Mouse (Mus musculus): ENCODE results near the gene Abcg4. TPM values are rescaled to one million over a fixed set of nuclear protein-coding genes. Genes with fewer than 3 reads are reported as not detected.

The Abcg4 gene
- polyA plus RNA-seq, 1 experiment, result 12.3 TPM

DNA sequence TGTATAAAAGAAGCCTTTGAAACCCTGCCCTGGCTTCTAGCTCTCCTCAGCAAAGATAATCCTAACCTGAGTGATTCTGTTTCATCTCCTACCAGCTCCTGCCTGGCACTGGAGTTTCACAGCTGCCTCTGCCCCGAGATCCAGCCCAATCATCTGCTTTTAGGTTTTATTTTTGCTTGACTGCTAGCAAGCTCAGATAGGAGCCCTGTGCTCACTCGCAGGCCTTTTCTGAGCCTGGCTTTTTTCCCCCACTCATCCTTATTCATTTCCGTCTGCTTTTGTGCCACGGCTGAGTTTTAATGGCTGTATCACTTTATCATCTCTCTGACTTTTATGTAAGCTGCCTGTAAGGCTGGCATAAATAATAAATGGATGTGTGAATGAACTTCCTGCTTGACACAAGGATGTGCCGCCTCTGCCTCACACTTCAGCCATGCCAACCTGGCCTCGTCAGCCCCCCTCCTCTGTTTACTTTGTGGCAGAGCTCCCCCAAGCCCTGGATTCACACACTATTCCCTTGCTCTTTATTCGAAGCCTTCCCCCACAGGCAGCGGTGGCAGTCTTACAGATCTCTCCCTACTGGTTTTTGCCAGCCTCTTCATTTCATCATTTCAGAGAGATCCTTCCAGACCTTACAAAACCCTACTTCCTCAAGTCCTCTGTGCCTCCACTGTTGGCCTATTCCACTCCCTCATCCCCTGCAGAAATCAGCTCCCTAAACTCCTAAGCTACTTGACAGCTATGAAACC, 21.8 kb downstream of the Abcg4 start:
- no peak for DNase-seq (ENCODE audit: low read depth in 1 of 2, low spot score in 2 of 2)
- TF ChIP-seq CTCF (IDR thresholded peaks at IDR 0.05; ENCODE audit: extremely low read depth, insufficient read depth, insufficient read length, insufficient replicate concordance) (no peak), POLR2A (IDR thresholded peaks at IDR 0.05; ENCODE audit: low read depth, low read length) (no peak)
- H3K36me3 ChIP-seq (ENCODE audit: control insufficient read depth, insufficient read depth, low read length), result no peaks in the 10 kb centered on the region
- H3K4me1 ChIP-seq (ENCODE audit: control insufficient read depth, insufficient read depth, insufficient read length), result peaks cover 7% of the 10 kb centered on the region
- H3K4me3 ChIP-seq (ENCODE audit: extremely low read depth, insufficient read depth, insufficient read length), result no peak overlapping the region
- H3K27ac ChIP-seq (ENCODE audit: insufficient read depth, low read length), result no peak overlapping the region
- WGBS, result 76% methylated on average over 8 of the region's 8 CpGs
- H3K27me3 ChIP-seq (ENCODE audit: control insufficient read depth, insufficient read depth, low read length), result no peaks in the 10 kb centered on the region

GRCm38 (mm10) chr9:44261388-44261787, 27.0 kb downstream of the Abcg4 start:
- WGBS, result 86% methylated on average over 14 of the region's 14 CpGs
- H3K27ac ChIP-seq (ENCODE audit: insufficient read depth, low read length), result no peak overlapping the region
- no peak overlapping the region for H3K4me3 ChIP-seq (ENCODE audit: extremely low read depth, insufficient read depth, insufficient read length)
- H3K27me3 ChIP-seq (ENCODE audit: control insufficient read depth, insufficient read depth, low read length), result no peaks in the 10 kb centered on the region
- no peak for DNase-seq (ENCODE audit: low read depth in 1 of 2, low spot score in 2 of 2)
- peaks cover 4% of the 10 kb centered on the region; the same call in 1 of the 2 replicates for H3K4me1 ChIP-seq (ENCODE audit: control insufficient read depth, insufficient read depth, insufficient read length)
- TF ChIP-seq CTCF (IDR thresholded peaks at IDR 0.05; ENCODE audit: extremely low read depth, insufficient read depth, insufficient read length, insufficient replicate concordance), result no peak
- TF ChIP-seq POLR2A (IDR thresholded peaks at IDR 0.05; ENCODE audit: low read depth, low read length), result no peak
- no peaks in the 10 kb centered on the region for H3K36me3 ChIP-seq (ENCODE audit: control insufficient read depth, insufficient read depth, low read length)

DNA sequence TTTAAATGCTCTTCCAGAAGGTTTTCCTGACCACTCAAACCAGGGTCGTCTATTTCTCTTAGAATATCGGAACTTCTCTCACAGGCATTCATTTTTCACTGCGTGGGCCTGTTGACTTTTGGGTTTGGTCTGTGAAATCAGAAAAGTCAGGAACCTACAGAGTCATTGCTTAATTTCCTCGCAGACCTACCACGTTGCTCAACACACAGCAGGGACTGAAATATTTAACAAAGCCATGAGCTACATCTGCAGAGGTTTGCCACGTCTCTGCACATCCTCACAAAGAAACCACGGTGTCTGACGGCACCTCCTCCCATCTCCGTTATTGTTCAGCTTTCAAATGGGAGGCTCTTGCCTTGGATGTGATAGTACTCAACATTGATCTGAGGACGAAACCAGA, 29.4 kb downstream of the Abcg4 start:
- 74% methylated on average over 10 of the region's 10 CpGs for WGBS
- TF ChIP-seq CTCF (IDR thresholded peaks at IDR 0.05; ENCODE audit: extremely low read depth, insufficient read depth, insufficient read length, insufficient replicate concordance) (no peak), POLR2A (IDR thresholded peaks at IDR 0.05; ENCODE audit: low read depth, low read length) (no peak)
- no peaks in the 10 kb centered on the region for H3K27me3 ChIP-seq (ENCODE audit: control insufficient read depth, insufficient read depth, low read length)
- peaks cover 4% of the 10 kb centered on the region; the same call in 1 of the 2 replicates for H3K4me1 ChIP-seq (ENCODE audit: control insufficient read depth, insufficient read depth, insufficient read length)
- H3K4me3 ChIP-seq (ENCODE audit: extremely low read depth, insufficient read depth, insufficient read length), result no peak overlapping the region
- no peak for DNase-seq (ENCODE audit: low read depth in 1 of 2, low spot score in 2 of 2)
- no peaks in the 10 kb centered on the region for H3K36me3 ChIP-seq (ENCODE audit: control insufficient read depth, insufficient read depth, low read length)
- H3K27ac ChIP-seq (ENCODE audit: insufficient read depth, low read length), result no peak overlapping the region

DNA sequence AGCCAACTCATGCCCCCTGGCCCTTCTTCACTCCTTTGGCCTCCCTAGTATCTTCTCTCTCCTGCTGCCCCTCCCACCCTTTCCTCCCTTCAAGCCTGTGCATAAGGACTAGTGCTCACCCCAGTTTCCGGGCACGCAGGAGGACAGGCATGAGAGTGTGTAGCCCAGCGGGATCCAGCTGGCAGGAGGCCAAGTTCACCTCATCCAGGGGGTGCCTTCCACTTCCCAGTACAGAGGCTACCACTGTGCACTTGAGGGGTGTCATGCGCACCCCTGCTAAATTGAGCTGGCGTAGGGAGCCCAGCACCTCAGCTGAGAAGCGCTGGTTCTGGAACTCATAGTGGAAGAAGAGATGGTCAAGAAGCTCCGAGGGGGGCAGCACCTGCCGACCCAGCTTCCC, 32.2 kb downstream of the Abcg4 start:
- peaks cover 4% of the 10 kb centered on the region; the same call in 1 of the 2 replicates for H3K4me1 ChIP-seq (ENCODE audit: control insufficient read depth, insufficient read depth, insufficient read length)
- H3K4me3 ChIP-seq (ENCODE audit: extremely low read depth, insufficient read depth, insufficient read length), result no peak overlapping the region
- H3K27me3 ChIP-seq (ENCODE audit: control insufficient read depth, insufficient read depth, low read length), result no peaks in the 10 kb centered on the region
- TF ChIP-seq POLR2A (IDR thresholded peaks at IDR 0.05; ENCODE audit: low read depth, low read length) (no peak), CTCF (IDR thresholded peaks at IDR 0.05; ENCODE audit: extremely low read depth, insufficient read depth, insufficient read length, insufficient replicate concordance) (no peak)
- no peak for DNase-seq (ENCODE audit: low read depth in 1 of 2, low spot score in 2 of 2)
- 90% methylated on average over 8 of the region's 8 CpGs for WGBS
- no peak overlapping the region for H3K27ac ChIP-seq (ENCODE audit: insufficient read depth, low read length)
- no peaks in the 10 kb centered on the region for H3K36me3 ChIP-seq (ENCODE audit: control insufficient read depth, insufficient read depth, low read length)

- Histone ChIP-seq H3K36me3 (ENCODE audit: control insufficient read depth, insufficient read depth, low read length) (no peaks in the 10 kb centered on the region), H3K27me3 (ENCODE audit: control insufficient read depth, insufficient read depth, low read length) (no peaks in the 10 kb centered on the region), H3K27ac (ENCODE audit: insufficient read depth, low read length) (no peak overlapping the region), H3K4me3 (ENCODE audit: extremely low read depth, insufficient read depth, insufficient read length) (no peak overlapping the region), H3K4me1 (ENCODE audit: control insufficient read depth, insufficient read depth, insufficient read length) (peaks cover 4% of the 10 kb centered on the region; the same call in 1 of the 2 replicates)
- 89% methylated on average over 6 of the region's 6 CpGs for WGBS
- no peak for TF ChIP-seq CTCF (IDR thresholded peaks at IDR 0.05; ENCODE audit: extremely low read depth, insufficient read depth, insufficient read length, insufficient replicate concordance)
- no peak for DNase-seq (ENCODE audit: low read depth in 1 of 2, low spot score in 2 of 2)
Observed at GRCm38 (mm10) chr9:44255136-44255521, 33.3 kb downstream of the Abcg4 start.

DNA sequence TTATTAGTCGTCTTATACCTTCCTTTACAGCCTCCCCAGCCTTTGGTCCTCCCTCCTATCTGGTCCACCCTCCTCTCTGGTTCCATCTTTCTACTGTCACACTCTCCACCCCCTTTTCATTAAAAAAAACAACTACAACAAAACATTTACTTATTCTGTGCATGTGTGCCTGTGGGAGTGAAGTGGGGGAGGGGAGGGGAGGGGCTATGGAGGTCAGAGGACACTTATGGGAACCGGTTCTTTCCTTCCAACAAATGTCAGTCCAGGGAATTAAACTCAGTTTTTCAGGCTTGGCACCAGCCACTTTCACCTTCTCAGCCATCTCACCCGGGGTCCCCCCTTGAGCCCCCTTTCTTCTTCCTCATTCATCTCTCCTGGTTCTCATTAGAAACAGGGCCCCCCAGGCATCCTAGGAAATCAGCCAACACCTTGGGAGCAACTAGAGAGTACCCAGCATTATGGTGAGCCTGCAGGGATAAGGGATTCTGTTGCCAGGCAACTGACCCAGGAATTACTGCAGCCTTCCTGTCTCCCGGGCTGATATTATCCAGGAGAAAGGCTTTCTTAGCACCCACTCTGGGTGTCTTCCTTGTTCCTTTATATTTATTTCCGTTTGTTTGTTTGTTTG, 33.8 kb downstream of the Abcg4 start:
- TF ChIP-seq CTCF (IDR thresholded peaks at IDR 0.05; ENCODE audit: extremely low read depth, insufficient read depth, insufficient read length, insufficient replicate concordance) (no peak), POLR2A (IDR thresholded peaks at IDR 0.05; ENCODE audit: low read depth, low read length) (no peak)
- no peak overlapping the region for H3K4me3 ChIP-seq (ENCODE audit: extremely low read depth, insufficient read depth, insufficient read length)
- peaks cover 4% of the 10 kb centered on the region; the same call in 1 of the 2 replicates for H3K4me1 ChIP-seq (ENCODE audit: control insufficient read depth, insufficient read depth, insufficient read length)
- H3K27me3 ChIP-seq (ENCODE audit: control insufficient read depth, insufficient read depth, low read length), result no peaks in the 10 kb centered on the region
- H3K36me3 ChIP-seq (ENCODE audit: control insufficient read depth, insufficient read depth, low read length), result no peaks in the 10 kb centered on the region
- WGBS, result 72% methylated on average over 5 of the region's 5 CpGs
- no peak for DNase-seq (ENCODE audit: low read depth in 1 of 2, low spot score in 2 of 2)
- H3K27ac ChIP-seq (ENCODE audit: insufficient read depth, low read length), result no peak overlapping the region

GRCm38 (mm10) chr9:44253441-44253840, 35.0 kb downstream of the Abcg4 start:
- Histone ChIP-seq H3K4me3 (ENCODE audit: extremely low read depth, insufficient read depth, insufficient read length) (no peak overlapping the region), H3K27me3 (ENCODE audit: control insufficient read depth, insufficient read depth, low read length) (no peaks in the 10 kb centered on the region), H3K27ac (ENCODE audit: insufficient read depth, low read length) (no peak overlapping the region), H3K36me3 (ENCODE audit: control insufficient read depth, insufficient read depth, low read length) (no peaks in the 10 kb centered on the region), H3K4me1 (ENCODE audit: control insufficient read depth, insufficient read depth, insufficient read length) (peaks cover 3% of the 10 kb centered on the region; the same call in 1 of the 2 replicates)
- DNase-seq (ENCODE audit: low read depth in 1 of 2, low spot score in 2 of 2), result no peak
- TF ChIP-seq POLR2A (IDR thresholded peaks at IDR 0.05; ENCODE audit: low read depth, low read length) (no peak), CTCF (IDR thresholded peaks at IDR 0.05; ENCODE audit: extremely low read depth, insufficient read depth, insufficient read length, insufficient replicate concordance) (no peak)
- 86% methylated on average over 6 of the region's 6 CpGs for WGBS
